Mouse (Mus musculus): ENCODE results near the gene 4930415O20Rik.

- no peak for TF ChIP-seq POLR2A (IDR thresholded peaks at IDR 0.05; ENCODE audit: low read depth, low read length)
- TF ChIP-seq CTCF (IDR thresholded peaks at IDR 0.05; ENCODE audit: extremely low read depth, insufficient read depth, insufficient read length, insufficient replicate concordance) = no peak
These were observed 35.9 kb downstream of the 4930415O20Rik start for GRCm38 (mm10) chr15:98606739-98607138.
